In the genomic region with DNA sequence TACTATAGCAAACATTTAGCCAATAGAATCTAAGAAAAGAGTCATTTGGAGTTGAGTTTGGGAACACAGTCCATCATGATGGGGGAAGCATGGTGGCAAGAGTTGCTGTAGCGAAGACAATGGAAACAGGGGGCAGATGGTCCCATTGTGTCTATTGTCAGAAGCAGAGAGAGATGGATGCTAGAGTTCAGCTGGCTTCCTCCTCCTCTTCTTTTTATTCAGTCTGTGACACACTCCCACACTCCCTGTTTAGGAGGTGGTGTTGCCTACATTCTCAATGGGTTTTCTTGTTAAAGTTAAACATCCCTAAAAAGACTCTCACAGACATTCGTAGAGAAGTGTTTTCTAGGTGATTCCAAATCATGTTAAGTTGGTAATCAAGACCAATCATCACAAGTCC, we compare ENCODE assay signal across 22 mouse cellular contexts. TPM values are rescaled to one million over a fixed set of nuclear protein-coding genes. Genes with fewer than 3 reads are reported as not detected.
A peak's percentile ranks its signal among the peaks of the same experiment; 100 is the strongest.
DNase-seq lines count a peak whose midpoint lies in the region; ATAC-seq and TF ChIP-seq lines count a peak whose summit lies in the region.
"Had no signal": no experiment of that assay in that cellular context is flagged by ENCODE, and none has a peak within 500 bp of the region (broad histone marks: within the 10 kb centered on the region; RNA-seq: fewer than 3 reads in every experiment).

No protein-coding gene starts in this region.

- no peak for DNase-seq in frontal cortex, postnatal 10 days (ENCODE audit: low spot score in 2 of 2)
- peak; percentile 35 for DNase-seq in layer of hippocampus, adult 9-11 months
- no peak for DNase-seq in layer of hippocampus, adult 2 months (ENCODE audit: low spot score in 2 of 2)
- DNase-seq in brain, adult 2 months (ENCODE audit: low read depth, low spot score), result peak; percentile 62
- no peak for DNase-seq in adrenal gland, postnatal 10 days
- DNase-seq: adrenal gland, adult 2 months; adrenal gland, adult 8-10 months; adrenal gland, postnatal 14 days; adrenal gland, postnatal 25 days; adrenal gland, postnatal 36 days; B cell, adult 2 months; cerebellum, adult 11 months; cerebellum, adult 11-12 months; cerebellum, adult 18-20 months; cerebellum, adult 2 months; cerebellum, adult 8-10 months had no signal

- no peak overlapping the region for H3K4me3 ChIP-seq in layer of hippocampus, adult 2 months

- H3K27ac ChIP-seq in layer of hippocampus, adult 2 months, result no peak overlapping the region

- ATAC-seq in frontal cortex, adult (ENCODE audit: low TSS enrichment), result 0 out of 2 replicates have a peak, but pooled peaks have one; percentile 48
- ATAC-seq: activated CD4-positive, CD25-positive, alpha-beta regulatory T cell, adult 4 months; CD4-positive, CD25-positive, alpha-beta regulatory T cell, adult 4 months; Patski had no signal

- TF ChIP-seq CTCF in layer of hippocampus, adult 2 months (conservative IDR thresholded peaks at IDR 0.05), result no peak

RNA-seq across cellular contexts. Expression of a gene that starts 14.1 kb away (rescaled TPM):
- total RNA-seq in layer of hippocampus, adult 2 months (2021), result 100 to 1,000 TPM; 126 to 131 TPM
- 10 to 100 TPM in 1 of 2 experiments, 1 to 10 TPM in 1; 6.3 to 10.3 TPM for total RNA-seq in adrenal gland, postnatal 10 days (2021)
- total RNA-seq: CH12.LX, MEL had no signal

Comparison
In these comparisons a context has a peak if more than half of its experiments do, and no peak if none do; other contexts are left out.
1. DNase-seq: peak in layer of hippocampus, adult 9-11 months (single experiment) and brain, adult 2 months (single experiment); none in frontal cortex, postnatal 10 days (0 of 2), layer of hippocampus, adult 2 months (0 of 2) and adrenal gland, postnatal 10 days (single experiment).
2. RNA of a gene that starts 14.1 kb away (total RNA-seq): 126 to 131 TPM in layer of hippocampus, adult 2 months; 6.3 to 10.3 TPM in adrenal gland, postnatal 10 days; every median in the first group is over 10 times any median in the second.